Mouse (Mus musculus) embryonic facial prominence, embryonic 15.5 days (tissue): ENCODE data around the gene Gm48552. TPM values are rescaled to one million over a fixed set of nuclear protein-coding genes. Genes with fewer than 3 reads are reported as not detected.

Experiments
- ATAC-seq: fragments of 200-750 bp; cut with Nextera tagmentation; 2 replicates; pipeline ENCODE4 v1.8.0; 2017; ENCODE audit warnings: low read depth, moderate TSS enrichment; ENCODE audit not compliant: insufficient number of reproducible peaks, low FRiP score, low TSS enrichment
- H3K27ac ChIP-seq: fragments of 300-500 bp; sonication (generic); replicated peaks from 2 replicates; pipeline ENCODE4 v1.5.1; 2015; ENCODE audit warnings: mild to moderate bottlenecking, inconsistent platforms
- H3K27me3 ChIP-seq: fragments of 300-500 bp; sonication (generic); 2 replicates; pipeline ENCODE4 v1.6.1; 2015; ENCODE audit warnings: inconsistent platforms
- H3K36me3 ChIP-seq: fragments of 300-500 bp; sonication (generic); 2 replicates; pipeline ENCODE4 v1.6.1; 2015; ENCODE audit warnings: mild to moderate bottlenecking, inconsistent platforms
- H3K4me1 ChIP-seq: fragments of 300-500 bp; sonication (generic); 2 replicates; pipeline ENCODE4 v1.6.1; 2015; ENCODE audit warnings: inconsistent platforms
- H3K4me2 ChIP-seq: fragments of 300-500 bp; sonication (generic); replicated peaks from 2 replicates; pipeline ENCODE4 v1.6.1; 2015; ENCODE audit warnings: mild to moderate bottlenecking, inconsistent platforms
- H3K4me3 ChIP-seq: fragments of 300-500 bp; sonication (generic); replicated peaks from 2 replicates; pipeline ENCODE4 v1.5.1; 2015; ENCODE audit warnings: mild to moderate bottlenecking, inconsistent platforms
- H3K9ac ChIP-seq: fragments of 300-500 bp; sonication (generic); 2 replicates; pipeline ENCODE4 v1.6.1; 2015; ENCODE audit warnings: inconsistent platforms
- H3K9me3 ChIP-seq: fragments of 300-500 bp; sonication (generic); replicated peaks from 2 replicates; pipeline ENCODE4 v1.6.1; 2016; ENCODE audit warnings: inconsistent platforms
- WGBS: fragments of 180-500 bp; shearing (Covaris S2); methylation state at CpG from one replicate; pipeline ENCODE4 v1.1.7; 2015; 5-methylcytosine and 5-hydroxymethylcytosine counted together
- polyA plus RNA-seq: library from polyadenylated mRNA; unstranded; fragments of >200 nt; fragmentation: Nextera tagmentation; extraction: Ambion mirVana; gene quantifications from 2 replicates; pipeline ENCODE4 v1.2.1, GENCODE M21; 2015

Gm48552 gene
- polyA plus RNA-seq, 1 experiment from 2014 or later, result 2.9 TPM

DNA sequence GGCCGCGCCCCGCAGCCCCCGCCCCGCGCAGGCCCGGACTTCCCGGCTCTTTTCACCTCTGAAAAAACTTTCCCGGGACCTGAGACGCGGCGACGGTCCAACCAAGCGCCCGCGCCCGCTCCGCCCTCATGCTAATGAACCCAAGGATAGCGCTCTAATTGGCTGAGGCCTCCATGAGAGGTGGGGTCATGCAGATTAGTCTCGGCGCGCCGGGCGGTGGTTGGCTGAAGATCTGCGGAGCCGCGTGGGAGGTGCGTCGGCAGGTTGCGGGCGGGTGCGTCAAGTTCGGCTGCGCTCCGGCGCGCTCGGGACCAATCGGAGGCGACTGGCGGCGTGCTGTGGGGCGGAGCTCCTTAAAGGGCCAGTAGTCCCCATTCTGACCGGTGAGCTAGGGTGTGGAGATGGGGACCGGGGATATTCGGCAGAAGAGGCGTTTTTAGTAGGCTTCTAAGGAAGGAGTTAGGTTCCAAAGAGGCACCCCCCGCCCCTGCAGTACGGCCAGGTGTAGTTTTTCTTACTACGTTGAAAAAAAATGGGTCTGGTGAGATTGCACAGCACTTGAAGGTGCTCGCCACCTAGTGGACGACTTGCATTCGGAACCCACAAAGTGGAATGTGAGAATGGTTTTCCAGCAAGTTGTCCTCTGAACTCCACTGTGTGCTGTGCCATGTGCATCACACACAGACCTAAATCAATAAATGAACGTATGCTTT is 38.3 kb upstream of the Gm48552 start, which contains the start of gene Hmg20b:
Hmg20b (minus strand) TSS at position 130 of the 713 bp plus-strand sequence.
- H3K27me3 ChIP-seq, result no peaks in the 10 kb centered on the region
- peak; percentile 96 for ATAC-seq
- H3K9me3 ChIP-seq, result no peaks in the 10 kb centered on the region
- H3K4me3 ChIP-seq, result peak within 1 kb of the TSS; percentile 64
- peak within 1 kb of the TSS; percentile 78 for H3K27ac ChIP-seq
- under 1% methylated on average over 54 of the region's 54 CpGs for WGBS
- H3K4me1 ChIP-seq, result peaks cover 53% of the 10 kb centered on the region
- peak within 1 kb of the TSS; percentile 86 for H3K4me2 ChIP-seq
- H3K36me3 ChIP-seq, result peaks cover 13% of the 10 kb centered on the region
- peak within 1 kb of the TSS; percentile 59 for H3K9ac ChIP-seq

DNA sequence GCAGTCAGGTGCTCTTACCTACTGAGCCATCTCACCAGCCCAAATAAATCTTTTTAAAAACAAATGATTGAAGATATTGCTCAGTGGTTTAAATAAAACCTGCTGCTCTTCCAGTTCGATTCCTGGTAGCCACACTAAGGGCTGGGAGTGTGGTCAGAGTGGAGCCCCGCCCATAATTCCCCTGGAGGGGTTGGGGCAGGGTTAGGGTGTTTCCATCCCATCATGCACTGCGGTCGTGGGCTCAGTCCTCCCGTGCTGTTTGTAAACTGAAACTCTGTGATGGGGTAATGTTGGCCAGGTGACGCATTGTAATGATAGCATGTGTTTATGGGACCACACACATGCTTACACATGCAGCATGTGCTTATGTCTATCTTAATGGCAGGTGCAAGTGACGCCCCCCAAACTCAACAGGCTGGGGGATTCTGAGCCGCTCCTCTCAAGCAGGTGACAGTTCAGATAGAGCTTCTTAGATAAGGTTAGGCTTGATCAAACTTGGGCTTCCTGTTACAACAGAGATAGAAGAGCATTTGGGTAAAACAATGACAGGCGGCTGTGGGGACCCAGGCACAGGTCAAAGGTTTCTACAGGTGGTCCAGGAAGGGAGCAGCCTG is 37.0 kb upstream of the Gm48552 start:
- Histone ChIP-seq H3K36me3 (peaks cover 8% of the 10 kb centered on the region), H3K27ac (no peak overlapping the region), H3K4me3 (no peak overlapping the region), H3K27me3 (no peaks in the 10 kb centered on the region), H3K9me3 (no peaks in the 10 kb centered on the region), H3K9ac (no peak overlapping the region), H3K4me2 (no peak overlapping the region), H3K4me1 (peaks cover 52% of the 10 kb centered on the region)
- WGBS, result 23% methylated on average over 9 of the region's 9 CpGs
- no peak for ATAC-seq

DNA sequence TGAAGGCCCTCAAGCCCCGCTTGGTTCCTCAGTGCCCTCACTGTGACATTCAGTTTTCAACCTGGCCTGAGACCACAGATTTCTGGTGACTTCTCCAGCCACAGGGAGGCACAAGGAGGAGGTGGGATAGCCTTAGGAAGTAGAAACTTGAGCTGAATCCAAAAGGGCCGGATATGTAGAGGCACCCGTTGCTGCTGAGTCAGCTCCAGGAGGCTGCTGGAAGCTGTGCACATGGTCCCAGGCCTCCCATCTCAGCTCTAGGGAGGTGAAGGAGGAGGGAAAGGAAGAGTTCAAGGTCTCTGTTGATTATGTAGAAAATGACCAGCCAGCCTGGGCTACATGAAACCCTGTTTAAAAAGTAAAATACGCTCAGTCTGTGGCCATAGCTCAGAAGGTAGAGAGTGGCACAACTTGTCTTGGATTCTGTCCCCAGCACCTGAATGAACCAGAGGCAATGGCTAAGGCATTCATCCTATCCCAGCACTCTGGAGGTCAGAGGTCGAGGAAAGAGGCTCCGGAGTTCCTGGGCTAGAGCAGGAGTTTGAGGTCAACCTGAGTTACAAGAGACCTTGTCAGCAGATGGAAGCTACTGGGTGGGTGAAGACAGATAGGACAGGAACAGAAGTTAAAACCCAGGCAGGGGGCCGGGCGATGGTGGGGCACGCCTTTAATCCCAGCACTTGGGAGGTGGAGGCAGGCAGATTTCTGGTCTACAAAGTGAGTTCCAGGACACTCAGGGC is 33.9 kb upstream of the Gm48552 start:
- no peaks in the 10 kb centered on the region for H3K9me3 ChIP-seq
- no peak overlapping the region for H3K27ac ChIP-seq
- ATAC-seq, result no peak
- no peak overlapping the region for H3K4me3 ChIP-seq
- H3K4me2 ChIP-seq, result no peak overlapping the region
- no peak overlapping the region for H3K9ac ChIP-seq
- 48% methylated on average over 9 of the region's 9 CpGs for WGBS
- H3K36me3 ChIP-seq, result no peaks in the 10 kb centered on the region
- no peaks in the 10 kb centered on the region for H3K27me3 ChIP-seq
- peaks cover 46% of the 10 kb centered on the region for H3K4me1 ChIP-seq

DNA sequence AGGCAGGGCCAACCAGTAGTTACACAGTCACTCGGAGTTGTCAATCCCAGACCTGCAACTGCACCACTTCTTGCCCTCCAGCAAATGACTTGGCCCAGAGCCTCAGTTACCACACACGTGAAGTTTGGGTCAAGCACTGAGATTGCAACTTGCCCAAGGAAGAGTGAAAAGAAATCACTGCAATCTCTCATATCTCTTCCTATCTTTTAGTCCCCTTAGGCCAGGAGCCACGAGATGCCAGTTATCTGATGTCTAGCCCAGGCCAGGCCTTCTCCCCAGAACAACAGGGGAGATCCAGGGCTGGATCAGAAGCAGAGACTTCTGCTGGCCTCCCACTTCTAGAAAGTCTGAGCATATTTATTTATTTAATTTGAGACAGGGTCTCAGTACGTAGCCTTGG is 33.3 kb upstream of the Gm48552 start:
- Histone ChIP-seq H3K27ac (no peak overlapping the region), H3K4me1 (peaks cover 50% of the 10 kb centered on the region), H3K9ac (no peak overlapping the region), H3K27me3 (no peaks in the 10 kb centered on the region), H3K4me2 (no peak overlapping the region), H3K36me3 (no peaks in the 10 kb centered on the region), H3K9me3 (no peaks in the 10 kb centered on the region), H3K4me3 (no peak overlapping the region)
- ATAC-seq, result no peak
- WGBS, result 69% methylated on average over 4 of the region's 4 CpGs

DNA sequence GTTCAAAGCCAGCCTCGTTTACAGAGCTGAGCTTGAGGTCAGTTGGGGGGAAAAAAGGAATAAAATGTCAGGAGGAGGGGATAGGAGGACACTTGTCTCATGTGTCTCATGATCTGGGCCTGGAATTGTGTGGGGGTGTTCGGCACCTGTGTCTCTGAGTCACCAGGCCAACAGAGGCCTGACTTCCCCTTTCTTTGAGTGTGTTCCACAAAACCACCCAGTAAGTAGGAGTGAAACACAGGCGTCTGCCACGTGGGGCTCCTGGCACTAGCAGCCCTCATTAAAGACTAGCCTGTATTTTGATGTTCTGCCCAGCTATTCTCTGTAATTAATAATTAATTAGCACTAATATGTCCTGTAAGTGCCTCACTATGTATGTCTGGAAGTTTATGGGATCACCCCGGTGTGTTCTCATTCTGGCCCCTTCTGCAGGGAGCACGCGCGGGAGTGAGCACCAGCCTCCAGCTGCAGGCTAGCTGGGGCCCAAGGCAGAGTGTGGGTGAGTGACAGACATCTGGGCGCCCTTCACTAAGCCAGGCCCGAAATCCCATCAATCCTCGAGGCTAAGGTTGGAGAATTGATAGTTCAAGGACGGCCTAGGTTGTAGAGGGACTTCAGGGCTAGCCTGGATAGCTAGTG is 32.3 kb upstream of the Gm48552 start:
- Histone ChIP-seq H3K27me3 (no peaks in the 10 kb centered on the region), H3K36me3 (peaks cover 4% of the 10 kb centered on the region; the same call in 1 of the 2 replicates), H3K27ac (no peak overlapping the region), H3K4me2 (peak overlapping the region; percentile 97; the same call in 1 of the 2 replicates), H3K4me3 (peak overlapping the region; percentile 85), H3K4me1 (peaks cover 52% of the 10 kb centered on the region), H3K9me3 (no peaks in the 10 kb centered on the region), H3K9ac (no peak overlapping the region)
- WGBS, result 47% methylated on average over 12 of the region's 12 CpGs
- ATAC-seq, result no peak

DNA sequence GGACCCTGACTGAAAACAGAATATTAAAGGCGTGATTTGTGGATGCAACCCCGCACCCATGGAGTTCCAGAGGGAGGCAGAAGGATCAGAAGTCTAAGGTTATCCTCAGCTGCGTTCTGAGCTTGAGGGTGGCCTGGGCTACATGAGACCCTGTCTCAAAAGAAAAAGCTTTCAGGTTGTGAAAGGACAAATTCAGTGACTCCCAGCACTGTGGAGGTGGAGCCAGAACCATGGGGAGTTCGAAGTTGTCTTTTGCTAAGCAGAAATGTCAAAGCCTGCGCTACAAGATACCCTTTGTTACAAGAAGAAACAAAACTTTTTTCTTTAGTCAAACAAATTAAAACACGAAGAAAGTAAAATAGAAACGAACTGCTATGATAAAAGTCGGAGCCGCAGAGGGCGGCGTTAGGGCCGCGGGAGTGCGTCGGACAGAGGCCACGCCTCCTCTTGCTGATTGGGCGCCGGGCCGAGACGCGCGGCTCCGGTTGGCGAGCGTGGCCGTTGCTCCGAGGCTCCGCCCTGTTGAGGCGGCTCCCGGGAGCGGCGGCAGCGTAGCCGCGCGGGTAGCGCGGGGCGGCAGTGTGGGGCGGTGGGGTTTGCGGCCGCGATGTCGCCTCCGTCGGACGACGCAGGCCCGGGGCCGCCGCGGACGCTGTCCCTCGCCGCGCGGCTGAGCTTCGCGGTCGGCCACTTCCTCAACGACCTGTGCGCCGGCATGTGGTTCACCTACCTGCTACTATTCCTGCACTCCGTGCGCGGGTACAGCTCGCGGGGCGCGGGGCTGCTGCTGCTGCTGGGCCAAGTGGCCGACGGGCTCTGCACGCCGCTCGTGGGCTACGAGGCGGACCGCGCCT is 31.6 kb upstream of the Gm48552 start, which contains the start of gene Mfsd12:
Mfsd12 (plus strand) TSS at position 501 of the 854 bp plus-strand sequence.
- H3K4me1 ChIP-seq, result peaks cover 47% of the 10 kb centered on the region
- H3K36me3 ChIP-seq, result peaks cover 4% of the 10 kb centered on the region; the same call in 1 of the 2 replicates
- peak within 1 kb of the TSS; percentile 97 for H3K4me2 ChIP-seq
- H3K27me3 ChIP-seq, result no peaks in the 10 kb centered on the region
- peak within 1 kb of the TSS; percentile 81 for H3K9ac ChIP-seq
- no peak within 1 kb of the TSS for H3K27ac ChIP-seq
- H3K4me3 ChIP-seq, result peak within 1 kb of the TSS; percentile 85
- WGBS, result 2% methylated on average over 75 of the region's 79 CpGs
- peak; percentile 82 for ATAC-seq
- H3K9me3 ChIP-seq, result no peaks in the 10 kb centered on the region

DNA sequence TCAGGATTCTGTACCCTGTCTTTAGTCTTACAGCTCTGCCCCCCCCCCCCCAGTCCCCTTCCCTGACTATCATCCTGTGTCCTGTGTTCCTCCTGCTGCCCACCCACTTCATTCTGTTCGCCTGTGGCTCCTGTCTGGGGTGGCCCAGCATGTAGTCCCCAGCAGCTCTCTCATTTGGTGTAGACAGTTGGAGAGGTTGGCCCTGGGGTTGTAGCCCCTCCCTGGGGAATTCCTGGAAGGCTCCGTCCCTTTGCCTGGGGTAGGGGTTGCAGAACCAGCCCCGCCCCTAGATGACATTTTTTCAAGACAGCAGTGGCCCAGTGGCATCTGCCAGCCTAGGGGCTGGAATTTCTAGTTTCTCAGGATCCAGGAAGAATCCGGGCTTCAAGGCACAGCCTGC is 30.6 kb upstream of the Gm48552 start:
- H3K9ac ChIP-seq, result peak overlapping the region; percentile 81
- peak overlapping the region; percentile 97 for H3K4me2 ChIP-seq
- peaks cover 56% of the 10 kb centered on the region for H3K4me1 ChIP-seq
- no peak for ATAC-seq
- peak overlapping the region; percentile 85 for H3K4me3 ChIP-seq
- WGBS, result 16% methylated on average over 4 of the region's 4 CpGs
- no peaks in the 10 kb centered on the region for H3K9me3 ChIP-seq
- H3K36me3 ChIP-seq, result peaks cover 4% of the 10 kb centered on the region; the same call in 1 of the 2 replicates
- H3K27ac ChIP-seq, result no peak overlapping the region
- peaks cover 9% of the 10 kb centered on the region for H3K27me3 ChIP-seq

DNA sequence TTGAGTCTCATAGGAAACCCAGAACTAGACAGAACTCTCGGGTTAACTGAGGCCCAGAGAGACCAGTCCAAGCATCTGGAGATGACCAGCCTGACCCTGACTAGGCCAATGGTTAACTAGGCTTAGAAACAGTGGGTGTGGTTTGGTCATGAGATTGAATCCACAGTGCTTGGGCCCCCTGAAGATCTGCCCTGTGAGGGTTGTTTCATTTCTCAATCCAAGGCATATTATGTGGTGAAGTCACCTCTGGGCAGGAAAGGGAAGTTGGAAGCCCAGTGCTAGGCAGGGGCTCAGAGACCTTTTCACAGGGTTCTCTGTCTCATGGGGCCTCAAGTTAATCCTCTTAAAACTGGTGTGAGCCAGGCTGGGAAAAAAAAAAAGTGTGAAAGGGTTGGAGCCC is 30.0 kb upstream of the Gm48552 start:
- H3K4me3 ChIP-seq, result peak overlapping the region; percentile 85; the same call in 1 of the 2 replicates

DNA sequence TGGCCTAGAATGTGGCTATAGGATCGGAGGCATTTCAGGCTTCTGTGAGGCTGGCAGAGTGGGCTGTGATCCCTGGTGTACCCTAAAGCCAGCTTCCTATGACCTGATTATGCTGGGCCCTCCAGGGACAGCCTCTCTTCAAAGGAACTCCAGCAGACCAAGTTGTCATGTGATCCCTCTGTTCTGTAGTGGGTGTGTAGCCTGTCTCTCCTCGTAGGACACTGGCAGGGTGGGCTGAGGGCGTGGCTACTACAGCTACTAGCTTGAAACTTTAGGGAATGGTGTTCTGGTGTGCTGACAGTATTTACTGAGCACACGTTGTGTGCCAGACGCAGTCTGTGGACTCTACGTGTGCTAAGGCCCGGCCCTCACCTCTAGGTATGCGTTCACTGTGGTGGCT is 28.1 kb upstream of the Gm48552 start:
- Histone ChIP-seq H3K27me3 (peaks cover 28% of the 10 kb centered on the region), H3K36me3 (peaks cover 4% of the 10 kb centered on the region; the same call in 1 of the 2 replicates), H3K4me1 (peaks cover 68% of the 10 kb centered on the region), H3K9ac (no peak overlapping the region), H3K27ac (no peak overlapping the region), H3K9me3 (no peaks in the 10 kb centered on the region), H3K4me3 (no peak overlapping the region), H3K4me2 (no peak overlapping the region)
- 48% methylated on average over 8 of the region's 8 CpGs for WGBS
- no peak for ATAC-seq

More for the DNA sequence above, 30.0 kb upstream of the Gm48552 start:
- peaks cover 62% of the 10 kb centered on the region for H3K4me1 ChIP-seq
- peaks cover 15% of the 10 kb centered on the region for H3K27me3 ChIP-seq
- H3K36me3 ChIP-seq, result peaks cover 4% of the 10 kb centered on the region; the same call in 1 of the 2 replicates
- no peak overlapping the region for H3K9ac ChIP-seq
- H3K9me3 ChIP-seq, result no peaks in the 10 kb centered on the region
- peak overlapping the region; percentile 97 for H3K4me2 ChIP-seq
- no peak for ATAC-seq
- 70% methylated on average over 1 of the region's 1 CpGs for WGBS
- H3K27ac ChIP-seq, result no peak overlapping the region

DNA sequence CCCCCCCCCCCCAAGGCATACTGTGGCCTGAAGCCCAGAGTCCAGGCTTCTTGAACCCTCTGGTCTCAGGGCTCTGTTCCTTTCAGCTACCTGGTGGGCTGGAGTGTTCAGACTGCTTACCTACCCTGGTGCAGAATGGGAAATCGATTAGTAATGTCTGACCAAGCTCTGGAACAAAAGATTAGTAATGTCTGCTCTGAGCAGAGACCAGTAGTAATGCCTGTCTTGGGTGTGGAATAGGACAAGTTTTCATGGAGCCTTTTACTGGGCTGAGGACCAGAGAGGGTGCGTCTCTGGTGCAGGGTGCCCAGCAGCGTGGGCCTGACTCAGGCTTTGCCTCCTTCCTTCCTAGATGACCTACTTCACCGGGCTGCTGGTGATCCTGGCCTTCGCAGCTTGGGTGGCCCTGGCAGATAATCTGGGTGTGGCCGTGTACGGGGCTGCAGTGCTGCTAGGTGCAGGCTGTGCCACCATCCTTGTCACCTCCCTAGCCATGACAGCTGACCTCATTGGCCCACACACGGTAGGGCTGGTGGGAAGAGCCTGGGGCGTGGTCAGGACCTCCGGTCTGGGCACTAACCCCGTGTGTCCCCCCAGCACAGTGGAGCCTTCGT is 26.4 kb upstream of the Gm48552 start:
- ATAC-seq, result no peak
- H3K9ac ChIP-seq, result no peak overlapping the region
- 76% methylated on average over 12 of the region's 12 CpGs for WGBS
- no peak overlapping the region for H3K4me3 ChIP-seq
- no peak overlapping the region for H3K4me2 ChIP-seq
- peaks cover 18% of the 10 kb centered on the region for H3K36me3 ChIP-seq
- H3K27me3 ChIP-seq, result peaks cover 28% of the 10 kb centered on the region
- peaks cover 62% of the 10 kb centered on the region for H3K4me1 ChIP-seq
- H3K27ac ChIP-seq, result no peak overlapping the region
- H3K9me3 ChIP-seq, result no peaks in the 10 kb centered on the region
